Mouse (Mus musculus): ENCODE data around the gene Abhd8. TPM values are rescaled to one million over a fixed set of nuclear protein-coding genes. Genes with fewer than 3 reads are reported as not detected.
A peak's percentile ranks its signal among the peaks of the same experiment; 100 is the strongest.

The Abhd8 gene
- polyA plus RNA-seq, 1 experiment from 2014 or later = 44.0 TPM

- Histone ChIP-seq H3K4me3 (replicated peaks) (no peak overlapping the region), H3K27ac (peak overlapping the region; percentile 68), H3K4me2 (no peak overlapping the region), H3K9me3 (no peaks in the 10 kb centered on the region), H3K27me3 (replicated peaks) (no peaks in the 10 kb centered on the region), H3K9ac (no peak overlapping the region), H3K36me3 (peaks cover 21% of the 10 kb centered on the region), H3K4me1 (peaks cover 38% of the 10 kb centered on the region)
- 72% methylated on average over 5 of the region's 5 CpGs for WGBS
- ATAC-seq (ENCODE audit: insufficient read depth, low FRiP score, low read depth) = no peak
Measured at GRCm38 (mm10) chr8:71495811-71496210, 32.4 kb upstream of the Abhd8 start.

GRCm38 (mm10) chr8:71495039-71495438 lies 31.6 kb upstream of the Abhd8 start:
- WGBS = 20% methylated on average over 16 of the region's 16 CpGs
- Histone ChIP-seq H3K9ac (no peak overlapping the region), H3K4me3 (replicated peaks) (no peak overlapping the region), H3K4me2 (peak overlapping the region; percentile 24; the same call in 1 of the 2 replicates), H3K4me1 (peaks cover 41% of the 10 kb centered on the region), H3K27ac (no peak overlapping the region), H3K27me3 (replicated peaks) (no peaks in the 10 kb centered on the region), H3K9me3 (no peaks in the 10 kb centered on the region), H3K36me3 (peaks cover 21% of the 10 kb centered on the region)
- peak; percentile 70 for ATAC-seq (ENCODE audit: insufficient read depth, low FRiP score, low read depth)

GRCm38 (mm10) chr8:71488454-71488853 lies 25.0 kb upstream of the Abhd8 start:
- peak overlapping the region; percentile 99 for H3K4me2 ChIP-seq
- ATAC-seq (ENCODE audit: insufficient read depth, low FRiP score, low read depth) = peak; percentile 90
- peak overlapping the region; percentile 75 for H3K9ac ChIP-seq
- peaks cover 30% of the 10 kb centered on the region for H3K4me1 ChIP-seq
- H3K9me3 ChIP-seq = no peaks in the 10 kb centered on the region
- WGBS = 0% methylated on average over 22 of the region's 22 CpGs
- H3K4me3 ChIP-seq (replicated peaks) = peak overlapping the region; percentile 83
- peak overlapping the region; percentile 89 for H3K27ac ChIP-seq
- H3K36me3 ChIP-seq = peaks cover 21% of the 10 kb centered on the region
- no peaks in the 10 kb centered on the region for H3K27me3 ChIP-seq (replicated peaks)

- peaks cover 30% of the 10 kb centered on the region for H3K4me1 ChIP-seq
- peak within 1 kb of the TSS; percentile 99 for H3K4me2 ChIP-seq
- H3K27me3 ChIP-seq (replicated peaks) = no peaks in the 10 kb centered on the region
- H3K27ac ChIP-seq = peak within 1 kb of the TSS; percentile 89
- peak within 1 kb of the TSS; percentile 75 for H3K9ac ChIP-seq
- H3K36me3 ChIP-seq = peaks cover 16% of the 10 kb centered on the region
- under 1% methylated on average over 33 of the region's 33 CpGs for WGBS
- no peaks in the 10 kb centered on the region for H3K9me3 ChIP-seq
- ATAC-seq (ENCODE audit: insufficient read depth, low FRiP score, low read depth) = peak; percentile 34; the same call in 1 of the 2 replicates
- peak within 1 kb of the TSS; percentile 83 for H3K4me3 ChIP-seq (replicated peaks)
Measured at GRCm38 (mm10) chr8:71487691-71488445, 24.4 kb upstream of the Abhd8 start, which contains the start of gene Gtpbp3. Gene Gtpbp3 (plus strand): TSS chr8:71488103.

- no peaks in the 10 kb centered on the region for H3K27me3 ChIP-seq (replicated peaks)
- H3K27ac ChIP-seq = peak overlapping the region; percentile 80; the same call in 1 of the 2 replicates
- H3K4me2 ChIP-seq = peak overlapping the region; percentile 94
- peaks cover 30% of the 10 kb centered on the region for H3K4me1 ChIP-seq
- no peak for ATAC-seq (ENCODE audit: insufficient read depth, low FRiP score, low read depth)
- 9% methylated on average over 7 of the region's 7 CpGs for WGBS
- H3K9ac ChIP-seq = no peak overlapping the region
- H3K4me3 ChIP-seq (replicated peaks) = peak overlapping the region; percentile 82
- H3K36me3 ChIP-seq = peaks cover 3% of the 10 kb centered on the region; the same call in 1 of the 2 replicates
- H3K9me3 ChIP-seq = no peaks in the 10 kb centered on the region
Measured at GRCm38 (mm10) chr8:71486136-71486529, 22.7 kb upstream of the Abhd8 start.

DNA sequence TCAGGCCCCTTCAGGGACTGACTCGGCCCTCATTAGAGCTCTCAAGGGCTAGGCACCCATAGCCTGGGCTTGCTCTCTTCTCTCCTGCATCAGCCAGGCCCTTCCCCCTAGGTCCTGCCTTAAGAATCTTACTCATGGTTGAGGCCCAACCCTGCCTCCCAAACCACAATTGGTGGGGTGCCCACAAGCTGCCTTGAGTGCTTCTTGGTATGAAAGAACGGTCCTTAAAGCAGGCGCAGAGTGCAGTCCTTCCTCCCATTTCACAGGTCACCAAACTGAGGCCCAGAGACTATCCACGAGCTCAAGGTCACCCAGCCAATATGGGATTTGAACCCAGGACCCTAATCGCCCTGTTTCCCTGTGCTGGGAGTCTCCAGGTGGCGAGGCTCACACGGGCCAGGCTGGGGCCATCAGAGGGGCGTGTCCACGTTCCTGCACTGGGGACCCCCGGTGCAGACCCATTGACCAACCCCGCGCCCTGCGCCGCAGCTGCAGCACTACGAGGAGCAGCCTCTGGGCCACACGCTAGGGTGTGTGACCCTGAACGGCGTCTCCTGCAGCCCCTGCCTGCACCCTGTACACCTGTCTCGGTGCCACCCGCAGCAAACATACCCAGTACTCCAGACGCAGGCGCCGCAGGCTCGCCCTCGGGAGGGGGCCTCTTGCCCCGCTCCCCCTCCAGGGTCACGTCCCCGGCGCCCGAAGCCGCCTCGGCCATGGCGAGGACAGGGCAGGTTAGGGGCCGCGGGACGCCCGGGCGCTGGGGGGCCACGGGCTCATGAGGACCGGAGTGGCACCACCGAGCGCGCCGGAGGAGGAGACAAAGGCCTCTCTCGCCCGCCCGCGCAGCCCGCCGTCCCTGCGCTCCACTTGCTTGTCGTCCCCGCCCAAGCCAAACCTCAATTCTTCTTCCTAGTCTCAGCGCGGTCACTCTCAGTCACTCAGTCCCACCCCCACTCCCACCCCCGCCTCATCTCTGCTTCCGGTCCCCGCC lies 22.0 kb upstream of the Abhd8 start, which contains the start of gene Ano8:
TSS of gene Ano8 (minus strand) at position 822 of the 994 bp plus-strand sequence.
- Histone ChIP-seq H3K36me3 (no peaks in the 10 kb centered on the region), H3K4me1 (peaks cover 30% of the 10 kb centered on the region), H3K9ac (peak within 1 kb of the TSS; percentile 76), H3K4me3 (replicated peaks) (peak within 1 kb of the TSS; percentile 82), H3K27me3 (replicated peaks) (no peaks in the 10 kb centered on the region), H3K27ac (peak within 1 kb of the TSS; percentile 80), H3K9me3 (no peaks in the 10 kb centered on the region), H3K4me2 (peak within 1 kb of the TSS; percentile 94)
- peak; percentile 62 for ATAC-seq (ENCODE audit: insufficient read depth, low FRiP score, low read depth)
- 6% methylated on average over 41 of the region's 58 CpGs for WGBS

GRCm38 (mm10) chr8:71484736-71485135 lies 21.3 kb upstream of the Abhd8 start:
- Histone ChIP-seq H3K27ac (no peak overlapping the region), H3K4me1 (peaks cover 23% of the 10 kb centered on the region), H3K27me3 (replicated peaks) (no peaks in the 10 kb centered on the region), H3K9ac (no peak overlapping the region), H3K4me3 (replicated peaks) (peak overlapping the region; percentile 82), H3K36me3 (no peaks in the 10 kb centered on the region), H3K4me2 (peak overlapping the region; percentile 94), H3K9me3 (no peaks in the 10 kb centered on the region)
- ATAC-seq (ENCODE audit: insufficient read depth, low FRiP score, low read depth) = no peak
- 94% methylated on average over 19 of the region's 19 CpGs for WGBS

GRCm38 (mm10) chr8:71483932-71484331 lies 20.5 kb upstream of the Abhd8 start:
- Histone ChIP-seq H3K4me3 (replicated peaks) (no peak overlapping the region), H3K27me3 (replicated peaks) (no peaks in the 10 kb centered on the region), H3K36me3 (no peaks in the 10 kb centered on the region; the same call in 1 of the 2 replicates), H3K9me3 (no peaks in the 10 kb centered on the region), H3K27ac (no peak overlapping the region), H3K4me1 (peaks cover 15% of the 10 kb centered on the region), H3K9ac (no peak overlapping the region), H3K4me2 (no peak overlapping the region)
- 51% methylated on average over 8 of the region's 8 CpGs for WGBS
- ATAC-seq (ENCODE audit: insufficient read depth, low FRiP score, low read depth) = no peak

- no peak overlapping the region for H3K27ac ChIP-seq
- H3K9me3 ChIP-seq = no peaks in the 10 kb centered on the region
- WGBS = 91% methylated on average over 11 of the region's 11 CpGs
- H3K9ac ChIP-seq = no peak overlapping the region
- no peak overlapping the region for H3K4me2 ChIP-seq
- H3K4me3 ChIP-seq (replicated peaks) = no peak overlapping the region
- no peak for ATAC-seq (ENCODE audit: insufficient read depth, low FRiP score, low read depth)
- peaks cover 11% of the 10 kb centered on the region; the same call in 1 of the 2 replicates for H3K36me3 ChIP-seq
- peaks cover 14% of the 10 kb centered on the region; the same call in 1 of the 2 replicates for H3K4me1 ChIP-seq
- H3K27me3 ChIP-seq (replicated peaks) = no peaks in the 10 kb centered on the region
Measured at GRCm38 (mm10) chr8:71478943-71479342, 15.5 kb upstream of the Abhd8 start.

GRCm38 (mm10) chr8:71477196-71477845 lies 13.9 kb upstream of the Abhd8 start:
- Histone ChIP-seq H3K27me3 (replicated peaks) (no peaks in the 10 kb centered on the region), H3K4me2 (peak overlapping the region; percentile 92), H3K36me3 (peaks cover 21% of the 10 kb centered on the region), H3K27ac (no peak overlapping the region), H3K4me3 (replicated peaks) (peak overlapping the region; percentile 64), H3K9ac (no peak overlapping the region), H3K9me3 (no peaks in the 10 kb centered on the region), H3K4me1 (peaks cover 14% of the 10 kb centered on the region; the same call in 1 of the 2 replicates)
- 54% methylated on average over 14 of the region's 14 CpGs for WGBS
- ATAC-seq (ENCODE audit: insufficient read depth, low FRiP score, low read depth) = no peak

Data from stomach, embryonic 15.5 days (tissue).